Mouse (Mus musculus) lung, adult 2 months (tissue): ENCODE data around the gene Irf8. TPM values are rescaled to one million over a fixed set of nuclear protein-coding genes. Genes with fewer than 3 reads are reported as not detected.

ENCODE experiments used
- DNase-seq: peaks from one replicate; pipeline ENCODE4 v3.0.0; 2022
- H3K4me1 ChIP-seq: fragments of 200-500 bp; 2 replicates; pipeline ENCODE4 v1.6.1; 2011; ENCODE audit warnings: low read length; ENCODE audit not compliant: control insufficient read depth, insufficient read depth
- H3K4me3 ChIP-seq: fragments of 200-500 bp; replicated peaks from 2 replicates; pipeline ENCODE3; 2011; ENCODE audit warnings: low read depth, mild to moderate bottlenecking, control low read depth, low read length; ENCODE audit errors: extremely low read depth
- CTCF ChIP-seq: fragments of 200-500 bp; IDR thresholded peaks from 2 replicates; pipeline ENCODE4 v1.5.1; 2011; ENCODE audit warnings: mild to moderate bottlenecking, low read length, control low read depth; ENCODE audit not compliant: insufficient read depth
- POLR2A ChIP-seq: fragments of 200-500 bp; IDR thresholded peaks from 2 replicates; pipeline ENCODE4 v1.6.1; 2011; ENCODE audit warnings: low read depth, mild to moderate bottlenecking, control low read depth, low read length, borderline replicate concordance; ENCODE audit errors: extremely low read depth
- WGBS: fragments of 180-500 bp; shearing (Covaris S2); methylation state at CpG from one replicate; pipeline ENCODE4 v1.1.7; 2018; 5-methylcytosine and 5-hydroxymethylcytosine counted together
- polyA plus RNA-seq: library from polyadenylated mRNA; depleted of rRNA; stranded (reverse); fragments of >200 nt; gene quantifications from 2 replicates; pipeline ENCODE4 v1.2.3, GENCODE M21; 2012

Irf8 gene
- polyA plus RNA-seq, 1 experiment = 38.6 TPM

DNA sequence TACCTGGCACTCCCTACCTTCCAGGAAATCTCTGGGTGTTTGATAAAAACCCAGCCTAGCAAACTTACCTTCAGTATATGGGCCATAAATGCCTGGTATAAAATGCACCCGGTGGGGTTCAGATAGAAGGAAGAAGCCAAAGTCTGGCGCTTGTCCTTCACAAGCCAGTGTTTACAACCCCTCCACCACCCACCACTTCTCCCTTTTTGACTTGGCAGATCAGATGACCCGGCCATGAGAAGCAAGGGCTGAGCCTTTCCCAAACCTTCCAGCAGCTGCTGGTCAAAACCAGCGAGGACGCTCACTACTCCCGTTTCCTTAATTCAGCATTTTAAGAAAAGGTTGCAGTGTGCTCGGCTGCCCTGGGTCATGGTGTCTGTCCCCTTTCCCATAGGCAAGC is 9.1 kb downstream of the Irf8 start:
- TF ChIP-seq POLR2A (no peak), CTCF (no peak)
- Histone ChIP-seq H3K4me3 (no peak overlapping the region), H3K4me1 (peaks cover 4% of the 10 kb centered on the region)
- 68% methylated on average over 7 of the region's 7 CpGs for WGBS
- no peak for DNase-seq

DNA sequence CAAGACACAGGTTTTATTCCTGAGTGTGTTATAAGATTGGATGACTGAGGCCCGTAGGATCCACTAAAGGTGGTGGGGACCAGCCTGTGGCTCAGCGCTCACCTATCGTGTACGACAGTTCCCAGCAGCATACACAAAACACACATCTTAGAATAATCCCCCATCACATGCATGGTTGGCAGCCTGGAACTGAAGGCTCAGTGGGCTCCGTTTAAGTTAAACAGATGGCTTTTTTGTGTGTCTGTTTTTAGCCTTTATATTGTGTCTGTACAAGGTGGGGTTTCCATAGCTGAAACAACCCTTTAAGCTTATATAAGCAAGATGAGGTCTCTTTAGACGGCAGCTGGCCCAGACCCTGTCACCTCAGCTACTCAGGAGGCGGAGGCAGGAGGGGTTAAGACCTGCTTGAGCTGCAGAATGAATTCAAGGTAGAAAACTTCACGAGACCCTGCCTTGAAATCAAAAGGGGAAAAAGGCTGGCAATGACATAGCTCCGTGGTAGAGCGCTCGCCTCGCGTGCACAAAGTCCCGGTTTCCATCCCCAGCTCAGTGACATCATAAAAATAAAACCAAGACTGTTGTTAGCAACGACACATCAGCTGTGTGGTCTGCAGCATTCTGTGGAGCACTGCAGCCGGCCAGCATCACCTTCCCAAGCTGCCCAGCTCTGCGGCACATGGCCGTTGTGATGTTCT is 10.0 kb downstream of the Irf8 start:
- H3K4me3 ChIP-seq = no peak overlapping the region
- no peak for TF ChIP-seq POLR2A
- no peak for TF ChIP-seq CTCF
- WGBS = 88% methylated on average over 18 of the region's 18 CpGs
- peaks cover 4% of the 10 kb centered on the region for H3K4me1 ChIP-seq
- no peak for DNase-seq

DNA sequence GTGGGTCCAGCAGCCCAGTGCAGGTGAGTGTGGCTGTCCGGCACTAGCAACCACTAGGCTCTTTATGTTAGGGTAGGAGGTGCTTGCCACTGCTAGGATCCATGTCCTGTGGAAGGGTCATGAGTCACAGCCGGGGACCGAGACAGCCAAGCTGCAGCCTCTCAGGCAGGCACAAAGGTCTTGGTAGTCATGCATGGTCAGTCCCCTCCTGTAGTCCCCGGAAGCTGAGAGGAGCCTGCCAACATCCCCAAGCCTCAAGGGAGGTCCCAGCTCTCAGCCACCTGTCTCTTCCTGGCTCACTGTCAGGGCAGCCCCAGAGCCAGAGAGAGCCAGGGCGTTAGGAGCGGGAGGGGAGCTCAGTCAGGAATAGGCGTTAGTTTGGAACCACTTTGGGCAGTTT is 11.1 kb downstream of the Irf8 start:
- 80% methylated on average over 7 of the region's 7 CpGs for WGBS
- DNase-seq = no peak
- TF ChIP-seq POLR2A (no peak), CTCF (no peak)

DNA sequence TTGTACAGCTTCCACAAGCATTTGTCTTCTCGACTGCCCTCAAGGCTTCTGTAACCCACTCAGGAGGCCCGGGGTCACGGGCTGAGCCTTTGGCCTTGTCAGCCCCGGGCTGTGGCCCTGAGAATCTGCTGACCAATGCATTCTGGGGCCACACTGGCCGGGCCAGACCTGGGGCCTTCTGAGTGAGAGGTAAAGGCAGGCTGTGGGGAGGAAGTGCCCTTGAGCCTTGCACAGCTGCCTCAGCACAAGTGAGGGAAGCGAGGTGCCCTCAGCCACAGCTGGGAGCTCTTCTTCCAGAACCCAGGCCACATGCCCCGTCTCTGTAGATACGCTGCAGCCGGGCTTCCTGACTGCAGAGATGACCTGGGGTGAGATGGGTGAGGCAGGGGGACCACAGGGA is 14.5 kb downstream of the Irf8 start:
- DNase-seq = no peak
- TF ChIP-seq CTCF = no peak
- no peak for TF ChIP-seq POLR2A
- H3K4me3 ChIP-seq = no peak overlapping the region
- WGBS = 85% methylated on average over 9 of the region's 9 CpGs
- peaks cover 8% of the 10 kb centered on the region for H3K4me1 ChIP-seq

More for the DNA sequence above, 11.1 kb downstream of the Irf8 start:
- H3K4me1 ChIP-seq = peaks cover 9% of the 10 kb centered on the region
- H3K4me3 ChIP-seq = no peak overlapping the region

DNA sequence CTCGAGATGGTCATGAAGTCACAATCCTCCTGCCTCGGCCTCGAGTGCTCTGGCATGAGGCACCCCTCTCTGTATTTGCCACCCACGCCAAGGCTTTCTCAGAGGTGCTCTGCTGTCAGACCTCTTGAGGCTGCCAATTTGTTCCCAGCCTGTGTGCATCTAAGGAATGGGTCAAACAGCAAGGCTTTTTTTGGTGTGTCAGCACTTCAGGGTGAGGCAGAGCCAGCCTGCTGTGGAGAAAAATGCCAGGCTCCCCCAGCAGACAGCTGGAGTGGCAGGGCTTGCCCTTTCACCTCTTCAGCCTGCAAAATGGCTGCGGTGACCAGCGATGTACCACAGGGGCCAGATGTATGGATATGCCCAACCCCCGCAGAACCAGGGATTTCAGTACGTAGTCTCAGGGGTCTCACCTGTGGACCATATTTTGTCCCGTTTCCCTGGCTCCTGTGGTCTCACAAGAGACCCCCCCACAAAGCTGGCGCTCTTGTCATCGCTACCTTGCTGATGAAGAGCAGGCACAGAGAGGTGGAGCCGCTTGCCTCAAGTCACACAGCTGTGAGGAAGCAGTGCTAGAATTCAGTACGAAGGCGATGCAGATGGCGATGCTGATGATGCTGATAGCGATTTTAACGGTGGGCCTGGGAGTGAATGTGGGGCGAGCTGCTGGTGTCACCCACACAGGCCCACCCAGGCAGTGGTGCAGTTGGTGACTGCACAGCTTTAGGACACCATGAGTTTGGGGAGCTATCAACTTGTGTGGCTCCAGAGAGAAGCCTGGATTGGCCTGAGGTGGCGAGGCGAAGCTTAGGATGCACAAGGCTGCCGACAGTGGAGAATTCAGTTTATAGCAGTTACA is 15.3 kb downstream of the Irf8 start:
- H3K4me1 ChIP-seq = peaks cover 8% of the 10 kb centered on the region
- no peak overlapping the region for H3K4me3 ChIP-seq
- 68% methylated on average over 21 of the region's 21 CpGs for WGBS
- TF ChIP-seq POLR2A (no peak), CTCF (no peak)
- DNase-seq = no peak

DNA sequence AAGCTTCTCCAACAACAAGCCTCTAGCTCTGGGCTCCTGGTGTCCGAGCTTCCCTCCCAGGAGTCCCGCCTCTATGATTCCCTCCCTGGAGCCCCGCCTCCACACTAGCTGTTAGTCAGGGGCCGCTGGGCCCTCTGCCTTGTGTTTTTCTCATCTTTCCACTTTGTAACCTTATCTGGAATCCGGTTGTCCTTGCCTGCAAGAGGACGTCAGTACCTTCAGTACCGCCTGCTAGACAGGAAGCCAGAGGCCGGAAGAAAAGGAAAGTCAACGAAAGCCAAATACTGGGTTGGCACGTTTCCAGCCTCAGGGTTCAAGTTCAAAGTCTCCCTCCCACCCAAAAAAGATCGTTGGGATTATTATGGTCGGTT is 15.9 kb downstream of the Irf8 start:
- WGBS = 5% methylated on average over 12 of the region's 12 CpGs
- no peak for DNase-seq
- peaks cover 8% of the 10 kb centered on the region for H3K4me1 ChIP-seq
- TF ChIP-seq POLR2A = no peak
- TF ChIP-seq CTCF = no peak
- H3K4me3 ChIP-seq = no peak overlapping the region

DNA sequence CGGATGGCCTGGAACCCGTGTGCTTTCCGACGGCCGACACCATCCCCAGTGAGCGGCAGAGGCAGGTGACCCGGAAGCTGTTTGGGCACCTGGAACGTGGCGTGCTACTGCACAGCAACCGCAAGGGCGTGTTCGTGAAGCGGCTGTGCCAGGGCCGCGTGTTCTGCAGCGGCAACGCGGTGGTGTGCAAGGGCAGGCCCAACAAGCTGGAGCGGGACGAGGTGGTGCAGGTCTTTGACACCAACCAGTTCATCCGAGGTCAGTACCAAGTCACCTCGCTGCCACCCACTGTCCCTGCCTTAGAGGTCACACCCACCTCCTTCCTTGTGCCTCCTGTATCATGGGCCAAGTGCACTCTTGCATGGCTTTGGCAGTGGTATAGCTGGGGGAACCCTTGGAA is 17.3 kb downstream of the Irf8 start:
- peaks cover 8% of the 10 kb centered on the region for H3K4me1 ChIP-seq
- no peak for DNase-seq
- H3K4me3 ChIP-seq = no peak overlapping the region
- 94% methylated on average over 22 of the region's 22 CpGs for WGBS
- no peak for TF ChIP-seq CTCF
- TF ChIP-seq POLR2A = no peak

DNA sequence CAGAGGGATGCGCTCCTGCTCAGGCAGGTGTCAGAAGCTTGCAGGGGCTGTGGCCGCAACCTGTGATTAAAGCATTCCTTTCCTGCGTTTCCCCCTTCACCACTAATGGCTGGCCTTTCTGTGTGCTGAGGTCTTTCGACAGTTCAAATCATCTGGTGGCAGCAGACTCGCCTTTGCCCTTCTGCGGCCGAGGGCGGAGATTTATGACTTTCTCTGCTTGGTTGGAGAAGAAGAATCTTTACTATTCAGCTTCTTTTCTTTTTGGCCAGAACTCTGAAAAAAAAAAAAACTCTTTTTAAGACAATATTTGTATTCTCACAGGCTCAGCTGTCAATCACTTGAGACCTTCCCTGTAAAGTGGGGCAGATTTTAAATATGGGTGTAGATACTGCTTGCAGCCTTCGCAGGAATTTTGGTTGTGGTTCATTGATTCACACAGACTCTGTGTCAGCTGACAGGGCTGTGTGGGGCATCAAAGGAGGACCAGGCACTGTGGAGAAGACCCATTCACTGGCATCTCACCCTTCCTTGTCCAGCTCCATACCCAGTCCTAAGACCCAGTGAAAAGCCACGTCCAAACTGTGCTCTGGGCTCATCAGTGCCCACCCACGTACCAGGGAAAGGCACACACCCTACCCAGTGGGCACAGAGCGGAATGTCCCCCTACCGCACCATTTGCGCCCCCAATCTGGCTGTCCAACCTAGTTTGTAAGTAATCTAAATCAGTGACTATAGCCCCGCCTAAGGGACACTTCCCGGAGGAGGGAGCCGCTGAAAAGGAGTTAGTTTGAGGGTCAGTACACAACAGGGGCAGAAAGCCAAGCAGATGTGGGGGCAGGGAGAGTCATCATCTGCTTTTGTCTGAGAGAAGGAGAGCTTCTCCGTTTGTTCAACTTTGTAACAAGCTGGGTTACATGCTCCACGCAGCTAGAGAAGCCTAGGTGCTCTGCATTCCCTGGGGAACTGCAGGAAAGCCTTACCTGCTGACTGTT is 19.4 kb downstream of the Irf8 start:
- Histone ChIP-seq H3K4me3 (no peak overlapping the region), H3K4me1 (peaks cover 8% of the 10 kb centered on the region)
- TF ChIP-seq POLR2A = no peak
- no peak for TF ChIP-seq CTCF
- 73% methylated on average over 19 of the region's 19 CpGs for WGBS
- DNase-seq = no peak

DNA sequence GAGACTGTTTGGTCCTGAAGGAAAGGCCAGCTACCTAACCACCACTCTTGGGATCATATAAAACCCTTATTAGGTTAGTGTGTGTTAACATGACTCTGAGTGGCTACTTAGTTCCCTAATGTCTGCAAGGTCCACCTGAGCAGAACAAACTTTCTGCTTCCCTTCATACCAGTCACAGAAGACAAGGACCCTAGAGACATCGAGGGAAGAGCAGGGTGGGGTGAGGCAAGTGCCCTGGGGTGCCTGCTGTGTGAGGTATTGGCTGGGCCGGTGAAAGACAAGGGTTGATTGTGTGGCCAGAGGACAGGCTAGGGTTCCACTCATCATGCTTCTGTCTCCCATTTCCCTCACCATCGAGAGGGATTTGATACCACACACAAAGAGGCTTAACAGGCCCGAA is 21.8 kb downstream of the Irf8 start:
- Histone ChIP-seq H3K4me3 (no peak overlapping the region), H3K4me1 (0 out of 2 replicates have a peak, but pooled peaks cover 1% of the 10 kb centered on the region)
- no peak for TF ChIP-seq CTCF
- no peak for TF ChIP-seq POLR2A
- DNase-seq = no peak
- 60% methylated on average over 4 of the region's 4 CpGs for WGBS

DNA sequence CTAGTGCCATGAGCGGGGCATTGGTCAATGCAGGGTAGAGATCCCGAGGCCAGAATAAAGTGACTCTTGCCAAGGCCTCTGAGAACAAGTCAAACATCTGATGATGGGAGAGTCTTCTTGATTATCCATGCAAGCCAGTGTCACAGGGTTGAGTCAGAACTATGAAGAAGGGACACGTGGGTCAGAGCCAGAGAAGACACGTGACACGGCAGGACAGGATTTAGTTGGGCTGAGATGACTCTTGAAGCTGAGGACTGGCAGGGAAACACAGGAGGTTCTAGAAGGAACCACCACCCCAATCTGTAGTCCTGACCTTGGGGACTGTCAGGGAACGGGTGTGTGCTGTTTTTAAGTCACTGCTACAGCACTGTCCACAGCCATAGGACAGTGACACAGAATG is 23.7 kb downstream of the Irf8 start:
- Histone ChIP-seq H3K4me3 (no peak overlapping the region), H3K4me1 (0 out of 2 replicates have a peak, but pooled peaks cover 3% of the 10 kb centered on the region)
- DNase-seq = no peak
- TF ChIP-seq CTCF (no peak), POLR2A (no peak)
- WGBS = 74% methylated on average over 6 of the region's 6 CpGs
